Mouse (Mus musculus): Measurements from ENCODE around the gene Mb. TPM values are rescaled to one million over a fixed set of nuclear protein-coding genes. Genes with fewer than 3 reads are reported as not detected.

Mb gene
- total RNA-seq, 2 experiments from 2014 or later, result 5,214 to 6,251 TPM

- DNase-seq (ENCODE audit: low spot score), result peak; percentile 88
Measured at GRCm38 (mm10) chr15:77029331-77029991, 21.0 kb downstream of the Mb start.

GRCm38 (mm10) chr15:77027675-77028074, 22.8 kb downstream of the Mb start:
- peak; percentile 67 for DNase-seq (ENCODE audit: low spot score)

- DNase-seq (ENCODE audit: low spot score), result no peak
Measured at GRCm38 (mm10) chr15:77027117-77027516, 23.4 kb downstream of the Mb start.

GRCm38 (mm10) chr15:77025884-77026583, 24.4 kb downstream of the Mb start:
- no peak for DNase-seq (ENCODE audit: low spot score)

- peak; percentile 79 for DNase-seq (ENCODE audit: low spot score)
Measured at GRCm38 (mm10) chr15:77022401-77022957, 28.0 kb downstream of the Mb start.

GRCm38 (mm10) chr15:77021851-77022250, 28.6 kb downstream of the Mb start:
- no peak for DNase-seq (ENCODE audit: low spot score)

- DNase-seq (ENCODE audit: low spot score), result peak; percentile 82
Measured at GRCm38 (mm10) chr15:77021056-77021455, 29.4 kb downstream of the Mb start.

GRCm38 (mm10) chr15:77020136-77020535, 30.3 kb downstream of the Mb start:
- DNase-seq (ENCODE audit: low spot score), result no peak

- DNase-seq (ENCODE audit: low spot score), result peak; percentile 65
Measured at GRCm38 (mm10) chr15:77019533-77019932, 30.9 kb downstream of the Mb start.

GRCm38 (mm10) chr15:77018740-77019340, 31.6 kb downstream of the Mb start:
- DNase-seq (ENCODE audit: low spot score), result no peak

- DNase-seq (ENCODE audit: low spot score), result no peak
Measured at GRCm38 (mm10) chr15:77017897-77018296, 32.6 kb downstream of the Mb start.

GRCm38 (mm10) chr15:77016509-77016908, 34.0 kb downstream of the Mb start:
- no peak for DNase-seq (ENCODE audit: low spot score)

GRCm38 (mm10) chr15:77014985-77015384, 35.5 kb downstream of the Mb start:
- peak; percentile 85 for DNase-seq (ENCODE audit: low spot score)

GRCm38 (mm10) chr15:77014431-77014830, 36.0 kb downstream of the Mb start:
- no peak for DNase-seq (ENCODE audit: low spot score)

- no peak for DNase-seq (ENCODE audit: low spot score)
Measured at GRCm38 (mm10) chr15:77013753-77014241, 36.7 kb downstream of the Mb start.

GRCm38 (mm10) chr15:77008851-77009250, 41.6 kb downstream of the Mb start:
- DNase-seq (ENCODE audit: low spot score), result no peak

- peak; percentile 68 for DNase-seq (ENCODE audit: low spot score)
Measured at GRCm38 (mm10) chr15:77003868-77004215, 46.6 kb downstream of the Mb start.

- peak; percentile 86 for DNase-seq (ENCODE audit: low spot score)
Measured at GRCm38 (mm10) chr15:77003173-77003867, 47.1 kb downstream of the Mb start.

- peak; percentile 57 for DNase-seq (ENCODE audit: low spot score)
Measured at GRCm38 (mm10) chr15:76998878-76999588, 51.4 kb downstream of the Mb start.

- no peak for DNase-seq (ENCODE audit: low spot score)
Measured at GRCm38 (mm10) chr15:76998048-76998447, 52.4 kb downstream of the Mb start.

- DNase-seq (ENCODE audit: low spot score), result no peak
Measured at GRCm38 (mm10) chr15:76994413-76994812, 56.1 kb downstream of the Mb start.

Data from gastrocnemius, adult 18-20 months (tissue).